Mouse (Mus musculus) lung, postnatal 0 days (tissue): ENCODE data around the gene Wipf2. TPM values are rescaled to one million over a fixed set of nuclear protein-coding genes. Genes with fewer than 3 reads are reported as not detected.
"Not testable (repeated sequence)": the region's sequence is repeated elsewhere in the genome, so short reads cannot be mapped to it uniquely, and the experiment has no call there.

ENCODE experiments used
- ATAC-seq: fragments of 200-750 bp; cut with Nextera tagmentation; 2 replicates; pipeline ENCODE4 v1.8.0; 2017; ENCODE audit warnings: moderate library complexity
- DNase-seq: peaks from one replicate; pipeline ENCODE4 v3.0.0-alpha.2; 2016; ENCODE audit warnings: low spot score
- H3K27ac ChIP-seq: fragments of 300-500 bp; sonication (generic); 2 replicates; pipeline ENCODE4 v1.5.1; 2014; ENCODE audit warnings: antibody characterized with exemption, mild to moderate bottlenecking, low read length, mixed read lengths
- H3K27me3 ChIP-seq: fragments of 300-500 bp; sonication (generic); replicated peaks from 2 replicates; pipeline ENCODE4 v1.6.1; 2014; ENCODE audit warnings: low read length, mixed read lengths; ENCODE audit not compliant: insufficient read depth
- H3K36me3 ChIP-seq: fragments of 300-500 bp; sonication (generic); 2 replicates; pipeline ENCODE4 v1.6.1; 2014; ENCODE audit warnings: low read length, mixed read lengths; ENCODE audit not compliant: insufficient read depth
- H3K4me1 ChIP-seq: fragments of 300-500 bp; sonication (generic); 2 replicates; pipeline ENCODE4 v1.6.1; 2014; ENCODE audit warnings: antibody characterized with exemption, low read depth, low read length, mixed read lengths; ENCODE audit not compliant: insufficient read depth
- H3K4me2 ChIP-seq: fragments of 300-500 bp; sonication (generic); replicated peaks from 2 replicates; pipeline ENCODE4 v1.6.1; 2014; ENCODE audit warnings: low read depth, mild to moderate bottlenecking, low read length, moderate library complexity, mixed read lengths
- H3K4me3 ChIP-seq: fragments of 300-500 bp; sonication (generic); 2 replicates; pipeline ENCODE4 v1.5.1; 2014; ENCODE audit warnings: low read depth, low read length
- H3K9ac ChIP-seq: fragments of 300-500 bp; sonication (generic); replicated peaks from 2 replicates; pipeline ENCODE4 v1.6.1; 2014; ENCODE audit warnings: low read depth, mild to moderate bottlenecking
- H3K9me3 ChIP-seq: fragments of 300-500 bp; sonication (generic); 2 replicates; pipeline ENCODE4 v1.6.1; 2016; ENCODE audit warnings: low read length, mixed read lengths
- CTCF ChIP-seq: IDR thresholded peaks from 2 replicates; pipeline ENCODE4 v1.5.1; 2016; ENCODE audit warnings: antibody characterized with exemption, mild to moderate bottlenecking
- EP300 ChIP-seq: IDR thresholded peaks from 2 replicates; pipeline ENCODE4 v1.6.1; 2016; ENCODE audit warnings: antibody characterized with exemption, mild to moderate bottlenecking, control low read depth
- WGBS: fragments of 180-500 bp; shearing (Covaris S2); extraction: QIAGEN DNeasy Blood & Tissue Kit; methylation state at CpG from one replicate; pipeline ENCODE4 v1.1.7; 2014; 5-methylcytosine and 5-hydroxymethylcytosine counted together
- polyA plus RNA-seq: library from polyadenylated mRNA; unstranded; fragments of >200 nt; fragmentation: Nextera tagmentation; extraction: Ambion mirVana; gene quantifications from 2 replicates; pipeline ENCODE4 v1.2.1, GENCODE M21; 2015

Gene Wipf2
- polyA plus RNA-seq, 1 experiment from 2014 or later = 4.0 TPM

DNA sequence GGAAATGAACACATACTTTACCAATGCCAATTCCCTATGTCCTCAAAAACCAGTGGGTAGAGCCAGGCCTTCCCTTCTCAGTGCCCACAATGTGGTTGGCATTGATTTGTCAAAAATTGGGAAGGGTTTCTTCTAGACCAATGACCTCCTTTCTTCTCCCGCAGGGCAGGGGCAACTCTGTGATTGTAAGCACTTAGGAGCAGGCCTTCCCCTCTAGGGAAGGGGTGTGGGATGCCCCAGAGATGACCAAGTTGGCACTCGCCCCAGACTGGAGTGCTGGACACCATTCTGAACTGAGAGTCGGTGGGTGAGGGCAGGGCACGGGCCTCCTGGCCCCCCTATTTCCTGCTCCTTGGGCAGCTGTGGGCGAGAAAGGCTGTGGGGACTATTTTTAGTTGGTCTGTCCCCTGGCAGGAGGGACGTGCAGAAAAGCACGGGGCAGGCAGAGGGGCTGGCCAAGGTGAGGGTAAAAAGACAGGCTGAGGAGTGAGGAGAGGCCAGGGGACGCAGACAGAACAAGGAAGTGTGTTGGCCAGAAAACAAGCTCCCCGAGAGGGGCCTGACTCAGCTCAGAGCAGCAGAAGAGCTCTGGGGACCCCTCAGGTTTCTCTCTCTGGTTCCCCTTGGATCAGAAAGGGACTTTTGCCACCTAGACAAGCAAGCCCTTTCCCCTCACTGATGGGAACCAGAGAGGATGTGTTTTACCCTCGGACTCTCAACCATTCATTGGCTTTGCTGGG lies 67.5 kb downstream of the Wipf2 start:
- 0 out of 2 replicates have a peak overlapping the region, but pooled peaks have one; percentile 2 for H3K4me2 ChIP-seq

DNA sequence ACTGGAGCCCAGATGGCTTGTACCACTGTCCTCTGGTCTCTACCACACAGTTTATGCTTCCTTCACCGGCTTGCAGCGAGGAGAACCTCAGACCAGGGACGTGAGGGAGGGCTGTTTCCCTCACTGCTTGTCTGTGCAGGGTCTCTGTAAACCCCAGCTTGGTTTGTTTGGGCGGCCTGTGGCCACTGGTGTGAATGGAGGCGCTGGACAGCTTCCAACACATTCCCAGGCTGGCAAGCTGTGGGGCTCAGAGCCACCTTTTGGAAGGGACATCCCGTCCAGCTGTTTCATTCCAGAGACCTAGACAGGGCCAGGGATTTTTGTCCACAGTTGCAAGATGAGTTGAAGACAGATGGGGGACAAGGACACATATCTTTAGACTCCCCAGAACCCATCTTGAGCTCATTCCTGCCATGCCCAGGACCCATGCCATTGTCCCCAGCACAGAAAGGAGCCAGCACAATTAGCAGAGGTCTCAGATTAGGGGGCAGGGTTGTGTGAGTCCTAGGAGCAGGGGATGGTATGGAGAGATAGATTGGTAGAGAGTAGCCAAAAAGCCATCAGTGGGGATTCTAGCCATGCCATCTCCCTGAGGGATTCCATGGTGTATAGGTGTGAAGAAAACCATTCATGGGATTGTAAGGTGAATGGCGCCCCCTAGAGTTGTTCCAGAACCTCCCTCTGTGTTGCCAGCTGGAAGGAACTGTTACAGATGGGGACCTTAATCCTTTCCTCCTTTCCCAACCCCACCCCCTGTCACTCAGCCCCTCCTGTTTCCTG lies 68.3 kb downstream of the Wipf2 start:
- Histone ChIP-seq H3K27me3 (no peaks in the 10 kb centered on the region), H3K4me3 (no peak overlapping the region), H3K9me3 (no peaks in the 10 kb centered on the region), H3K27ac (peak overlapping the region; percentile 62), H3K9ac (no peak overlapping the region), H3K4me2 (0 out of 2 replicates have a peak overlapping the region, but pooled peaks have one; percentile 2), H3K36me3 (no peaks in the 10 kb centered on the region), H3K4me1 (peaks cover 67% of the 10 kb centered on the region)
- TF ChIP-seq CTCF = peak; percentile 54
- no peak for TF ChIP-seq EP300
- DNase-seq = no peak
- 17% methylated on average over 7 of the region's 7 CpGs for WGBS
- no peak for ATAC-seq

More for the DNA sequence above, 67.5 kb downstream of the Wipf2 start:
- Histone ChIP-seq H3K27me3 (no peaks in the 10 kb centered on the region), H3K9me3 (no peaks in the 10 kb centered on the region), H3K27ac (peak overlapping the region; percentile 62), H3K4me1 (peaks cover 69% of the 10 kb centered on the region), H3K4me3 (no peak overlapping the region), H3K36me3 (no peaks in the 10 kb centered on the region), H3K9ac (no peak overlapping the region)
- DNase-seq (no peak), ATAC-seq (peak; percentile 23)
- WGBS = 8% methylated on average over 10 of the region's 10 CpGs
- TF ChIP-seq EP300 (no peak), CTCF (no peak)

DNA sequence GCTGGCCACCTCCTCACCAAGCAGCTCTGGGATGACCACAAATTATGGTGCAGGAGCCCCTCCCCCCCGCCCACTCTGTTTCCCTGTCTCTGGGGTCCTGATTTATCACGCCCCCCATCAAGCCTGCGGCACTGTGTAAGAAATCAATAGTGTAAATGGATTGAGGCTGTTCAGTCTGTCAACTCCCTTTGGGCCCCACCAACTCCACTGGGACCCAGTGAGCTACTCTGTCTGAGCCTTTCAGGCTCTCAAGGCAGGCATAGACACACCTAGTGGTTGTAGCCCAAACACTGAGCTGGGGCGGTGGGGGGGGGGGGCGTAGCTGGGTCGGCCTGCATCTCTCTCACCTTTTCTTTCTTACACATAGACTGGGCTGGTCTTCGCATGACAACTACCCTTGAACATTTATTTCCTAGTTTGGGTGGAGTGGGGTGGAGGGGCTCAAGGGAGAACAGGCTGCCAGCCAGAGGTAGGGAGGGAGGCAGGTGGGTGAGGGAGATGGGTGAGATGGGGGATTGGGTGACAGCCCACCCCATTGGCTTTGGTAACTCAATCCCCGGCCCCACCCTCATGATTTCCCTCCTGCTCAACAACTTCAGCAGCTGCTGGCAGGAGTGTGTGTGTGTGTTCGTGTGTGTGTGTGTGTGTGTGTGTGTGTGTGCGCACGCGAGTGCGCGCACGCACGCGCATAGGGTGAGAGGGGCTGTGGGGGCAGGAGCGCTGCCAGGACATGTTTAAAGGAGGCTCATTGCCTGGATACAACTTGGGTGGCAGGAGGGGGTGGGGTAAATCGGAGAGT lies 69.1 kb downstream of the Wipf2 start:
- DNase-seq = no peak

DNA sequence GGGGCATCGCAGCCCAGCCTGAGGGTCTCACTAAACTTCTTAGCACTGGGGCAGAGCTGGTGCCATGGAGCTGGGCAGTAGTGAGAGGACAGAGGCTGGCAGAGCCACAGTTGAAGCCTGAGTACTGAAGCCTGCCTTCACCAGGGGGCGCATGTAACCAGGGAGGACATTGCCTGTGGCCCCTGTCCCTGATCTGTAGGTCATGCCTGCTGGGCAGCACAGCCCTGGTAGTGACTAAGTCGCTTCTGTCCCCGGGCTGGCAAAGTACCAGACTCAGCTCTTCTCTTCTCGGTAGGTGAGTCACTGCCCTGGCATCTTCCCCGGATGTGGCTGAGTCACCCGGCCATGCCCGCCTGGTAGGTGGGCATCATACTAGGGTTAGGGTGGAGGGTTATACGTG lies 69.7 kb downstream of the Wipf2 start:
- ATAC-seq = peak; percentile 18
- Histone ChIP-seq H3K9ac (no peak overlapping the region), H3K4me2 (peak overlapping the region; percentile 32), H3K27me3 (no peaks in the 10 kb centered on the region), H3K4me1 (peaks cover 59% of the 10 kb centered on the region), H3K4me3 (no peak overlapping the region), H3K36me3 (no peaks in the 10 kb centered on the region), H3K9me3 (no peaks in the 10 kb centered on the region), H3K27ac (peak overlapping the region; percentile 69)
- WGBS = 21% methylated on average over 8 of the region's 9 CpGs
- TF ChIP-seq EP300 = 0 out of 2 replicates have a peak, but pooled peaks have one; percentile 19
- peak; percentile 83 for TF ChIP-seq CTCF
- DNase-seq = peak; percentile 91

More for the DNA sequence above, 69.1 kb downstream of the Wipf2 start:
- Histone ChIP-seq H3K36me3 (no peaks in the 10 kb centered on the region), H3K4me1 (peaks cover 66% of the 10 kb centered on the region), H3K4me2 (peak overlapping the region; percentile 32), H3K27ac (peak overlapping the region; percentile 69), H3K9me3 (no peaks in the 10 kb centered on the region), H3K9ac (no peak overlapping the region), H3K4me3 (no peak overlapping the region), H3K27me3 (no peaks in the 10 kb centered on the region)
- WGBS = 8% methylated on average over 17 of the region's 19 CpGs
- TF ChIP-seq CTCF (no peak), EP300 (no peak; the same call in 1 of the 2 replicates)
- no peak for ATAC-seq

DNA sequence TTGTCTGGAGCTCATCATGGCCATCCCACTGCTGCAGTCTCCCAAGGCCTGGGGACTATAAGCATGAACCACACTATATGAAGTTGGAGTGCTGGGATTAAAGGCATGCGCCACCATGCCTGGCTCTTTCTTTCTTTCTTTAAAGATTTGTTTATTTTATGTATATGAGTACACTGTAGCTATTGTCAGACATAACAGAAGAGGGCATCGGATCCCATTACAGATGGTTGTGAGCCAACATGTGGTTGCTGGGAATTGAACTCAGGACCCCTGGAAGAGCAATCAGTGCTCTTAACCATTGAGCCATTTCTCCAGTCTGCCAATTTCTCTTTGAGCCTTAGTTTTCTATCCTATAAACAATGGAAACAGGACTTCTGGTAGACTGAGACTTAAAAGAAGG lies 70.4 kb downstream of the Wipf2 start:
- peak overlapping the region; percentile 69; the same call in 1 of the 2 replicates for H3K27ac ChIP-seq
- 73% methylated on average over 2 of the region's 2 CpGs for WGBS
- not testable (repeated sequence) for DNase-seq, H3K4me2 ChIP-seq, H3K9me3 ChIP-seq, H3K4me3 ChIP-seq, H3K9ac ChIP-seq, ATAC-seq, H3K36me3 ChIP-seq, H3K27me3 ChIP-seq
- peaks cover 60% of the 10 kb centered on the region for H3K4me1 ChIP-seq

DNA sequence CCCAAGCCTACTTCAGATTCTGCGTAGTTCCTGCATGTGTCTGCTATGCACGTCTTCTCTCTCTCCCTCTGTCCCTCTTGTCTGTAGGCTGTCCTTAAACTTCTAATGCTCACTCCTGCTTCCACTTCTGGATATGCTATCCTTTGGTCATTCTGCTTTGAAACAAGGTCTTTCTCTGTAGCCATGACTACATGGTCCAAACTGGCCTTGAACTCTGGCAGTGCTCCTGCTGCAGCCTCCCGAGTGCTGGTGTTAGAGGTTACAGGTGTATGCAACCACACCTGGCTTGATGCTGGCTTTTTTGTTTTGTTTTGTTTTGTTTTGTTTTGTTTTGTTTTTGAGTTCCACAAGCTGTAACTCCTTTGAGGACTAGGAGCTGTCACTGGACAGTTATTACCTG lies 70.9 kb downstream of the Wipf2 start:
- Histone ChIP-seq H3K27me3 (no peaks in the 10 kb centered on the region), H3K4me2 (no peak overlapping the region), H3K9me3 (no peaks in the 10 kb centered on the region), H3K4me3 (no peak overlapping the region), H3K4me1 (peaks cover 65% of the 10 kb centered on the region), H3K9ac (no peak overlapping the region), H3K27ac (no peak overlapping the region; the same call in 1 of the 2 replicates), H3K36me3 (no peaks in the 10 kb centered on the region)
- no peak for ATAC-seq
- no peak for TF ChIP-seq EP300
- no peak for TF ChIP-seq CTCF
- WGBS = 82% methylated on average over 3 of the region's 3 CpGs
- DNase-seq = no peak
